Mouse (Mus musculus) heart, postnatal 36 days (tissue): ENCODE results near the gene Tcte1. TPM values are rescaled to one million over a fixed set of nuclear protein-coding genes. Genes with fewer than 3 reads are reported as not detected.
A peak's percentile ranks its signal among the peaks of the same experiment; 100 is the strongest.

Source experiments
- DNase-seq, 2 experiments: peaks; one replicate each; pipeline ENCODE4 v3.0.0; 2021 to 2022
- intact Hi-C: fragments of 180-260 bp; cut with DNase I; formaldehyde crosslinking; loops from one replicate; pipeline ENCODE4 v1.15.1; 2025
- total RNA-seq, 2 experiments: library from RNA; stranded (reverse); gene quantifications; 2 replicates each; pipeline ENCODE4 v1.2.3; 2021

Tcte1 gene
- total RNA-seq = not detected

GRCm38 (mm10) chr17:45523263-45523662, at the start of gene Tcte1:
Gene Tcte1 (plus strand): TSS chr17:45523434.
- intact Hi-C loops = no loop called here
- DNase-seq = no peak

GRCm38 (mm10) chr17:45473667-45474066, 49.6 kb upstream of the Tcte1 start:
- intact Hi-C loops = no loop called here
- no peak for DNase-seq

DNA sequence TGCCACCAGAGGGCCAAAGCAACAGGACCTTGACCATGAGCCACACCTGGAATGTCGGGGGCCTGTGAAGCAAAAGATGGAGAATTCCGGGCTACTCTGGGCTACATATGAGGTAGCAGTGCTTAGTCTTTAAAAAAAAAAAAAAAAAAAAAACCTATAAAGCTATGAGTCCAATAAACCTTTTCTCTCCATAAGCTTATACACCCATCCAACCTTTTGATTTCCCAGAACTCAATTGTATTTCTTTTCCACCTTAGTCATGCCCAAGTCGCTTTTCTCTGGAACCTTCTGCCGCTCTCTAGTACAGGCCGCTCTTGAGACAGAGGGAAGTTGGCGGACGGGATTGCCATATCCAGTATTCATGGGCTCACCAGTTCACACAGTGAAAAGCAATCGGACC, 49.1 kb upstream of the Tcte1 start:
- intact Hi-C loops = no loop called here
- no peak for DNase-seq

GRCm38 (mm10) chr17:45474669-45475465, 48.4 kb upstream of the Tcte1 start, which contains the start of gene Spats1:
Gene Spats1 (minus strand): TSS chr17:45475415.
- intact Hi-C loops = loop anchor here (5.0 kb wide), 1 partner anchor 167 kb away; no protein-coding TSS in a partner anchor
- peak; percentile 40 to 41 for DNase-seq

- peak; percentile 77 to 86 for DNase-seq
- intact Hi-C loops = loop anchor here (1.0 to 5.0 kb wide), 3 partner anchors 28 to 164 kb away; partner anchors contain the start of gene Aars2
Measured at GRCm38 (mm10) chr17:45478234-45478825, 44.9 kb upstream of the Tcte1 start.

DNA sequence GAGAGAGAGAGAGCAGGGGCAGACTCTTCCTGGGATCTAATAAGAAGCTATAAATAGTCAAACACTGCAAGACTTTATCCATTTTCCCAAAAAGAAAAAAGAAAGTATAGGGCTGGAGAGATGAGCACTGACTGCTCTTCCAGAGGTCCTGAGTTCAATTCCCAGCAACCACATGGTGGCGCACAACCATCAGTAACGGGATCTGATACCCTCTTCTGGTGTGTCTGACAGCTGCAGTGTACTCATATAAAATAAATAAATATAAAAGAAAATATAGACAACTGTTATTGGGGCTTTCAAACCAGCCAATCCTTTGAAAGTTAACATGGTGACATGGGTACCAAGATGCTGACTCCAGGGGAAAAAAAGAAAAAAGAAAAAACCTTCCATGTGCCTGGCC, 42.8 kb upstream of the Tcte1 start:
- intact Hi-C loops = no loop called here
- DNase-seq = no peak

- no peak for DNase-seq
- intact Hi-C loops = no loop called here
Measured at GRCm38 (mm10) chr17:45485581-45485980, 37.7 kb upstream of the Tcte1 start.

- no peak for DNase-seq
- intact Hi-C loops = no loop called here
Measured at GRCm38 (mm10) chr17:45487216-45487615, 36.0 kb upstream of the Tcte1 start.

DNA sequence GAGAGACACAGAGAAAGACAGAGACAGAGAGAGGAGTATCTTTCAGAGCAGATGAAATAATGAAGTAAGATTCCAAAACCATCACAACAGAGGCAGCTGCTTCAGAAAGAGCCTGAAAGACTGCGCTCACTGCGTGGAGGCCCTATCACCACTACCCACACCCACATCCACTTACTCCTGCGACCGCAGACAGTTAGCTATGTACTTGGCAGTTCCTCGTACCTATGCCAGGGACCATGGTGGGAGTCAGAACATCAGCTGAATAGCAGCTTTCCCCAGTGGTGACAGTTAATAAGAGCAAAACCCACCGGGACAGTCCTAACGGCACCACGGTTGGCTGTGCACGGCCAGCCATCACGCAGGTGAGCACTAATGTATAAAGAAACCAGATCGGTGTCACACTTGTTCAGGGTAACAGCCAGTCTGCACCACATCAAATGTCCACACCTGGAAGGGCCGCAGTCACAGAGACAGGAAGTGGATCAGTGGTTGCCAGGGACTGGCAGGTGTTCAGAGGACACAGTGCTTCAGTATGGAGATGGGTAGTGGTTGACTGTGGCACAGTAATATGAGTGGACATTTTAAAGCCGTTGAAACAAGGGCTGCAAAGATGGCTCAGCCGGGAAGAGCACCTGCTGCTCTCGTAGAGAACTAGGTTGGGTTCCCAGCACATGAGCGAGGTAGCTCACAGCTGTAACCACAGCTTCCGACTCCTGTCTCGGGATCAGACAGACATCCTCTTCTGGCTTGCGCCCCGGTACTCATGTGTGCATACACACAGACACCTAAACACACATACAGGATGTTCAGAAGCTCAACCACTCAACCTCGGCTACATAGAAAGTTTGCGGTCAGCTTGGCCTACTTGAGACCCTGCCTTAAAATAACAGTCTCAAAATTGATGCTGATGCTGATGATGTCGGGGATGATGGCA, 34.6 kb upstream of the Tcte1 start:
- DNase-seq = no peak
- intact Hi-C loops = no loop called here

DNA sequence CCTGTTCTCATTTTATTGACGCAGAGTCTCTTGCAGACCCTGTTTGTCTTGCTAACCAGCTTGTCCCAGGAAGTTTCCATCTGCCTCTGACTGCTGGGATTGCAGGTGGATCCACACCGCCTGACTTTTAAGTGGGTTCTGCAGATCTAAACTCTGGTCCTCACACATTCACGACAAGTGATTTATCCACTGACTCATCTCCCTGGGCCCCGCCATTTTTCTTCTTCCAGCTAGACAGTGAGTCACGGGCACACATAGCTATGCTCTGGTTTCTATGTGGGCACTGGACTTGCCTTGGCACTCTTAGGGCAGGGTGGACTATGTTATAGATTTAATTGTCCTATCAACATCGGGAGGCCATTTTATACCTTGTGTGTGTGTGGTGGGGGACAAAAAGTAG, 33.5 kb upstream of the Tcte1 start:
- no peak for DNase-seq
- intact Hi-C loops = no loop called here

- intact Hi-C loops = no loop called here
Measured at GRCm38 (mm10) chr17:45490532-45491154, 32.6 kb upstream of the Tcte1 start.

DNA sequence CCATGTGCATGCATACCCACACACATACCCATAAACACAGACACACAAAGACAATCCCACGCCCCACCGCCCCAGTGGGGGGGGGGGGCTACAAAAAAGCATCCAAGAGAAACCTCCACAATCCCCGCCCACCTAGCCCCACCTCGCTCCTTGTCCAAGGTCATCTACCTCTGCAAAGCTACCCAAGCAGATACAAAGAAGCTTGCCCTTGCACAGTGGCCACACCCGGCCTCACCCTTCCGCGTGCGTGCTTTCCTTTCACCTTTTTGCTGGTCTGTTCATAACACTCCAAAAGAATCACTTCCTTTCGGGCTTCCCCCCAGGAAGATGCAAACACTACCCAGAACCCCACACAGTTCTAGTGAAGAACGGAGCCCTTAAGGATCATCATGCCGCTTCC, 27.8 kb upstream of the Tcte1 start:
- DNase-seq = no peak
- intact Hi-C loops = no loop called here

More at GRCm38 (mm10) chr17:45490532-45491154, 32.6 kb upstream of the Tcte1 start:
- no peak for DNase-seq

- intact Hi-C loops = no loop called here
- no peak for DNase-seq
Measured at GRCm38 (mm10) chr17:45498397-45498796, 24.8 kb upstream of the Tcte1 start.

- intact Hi-C loops = no loop called here
Measured at GRCm38 (mm10) chr17:45499516-45499915, 23.7 kb upstream of the Tcte1 start.

GRCm38 (mm10) chr17:45500981-45501380, 22.3 kb upstream of the Tcte1 start:
- intact Hi-C loops = no loop called here
- DNase-seq = no peak

More at GRCm38 (mm10) chr17:45499516-45499915, 23.7 kb upstream of the Tcte1 start:
- DNase-seq = no peak

DNA sequence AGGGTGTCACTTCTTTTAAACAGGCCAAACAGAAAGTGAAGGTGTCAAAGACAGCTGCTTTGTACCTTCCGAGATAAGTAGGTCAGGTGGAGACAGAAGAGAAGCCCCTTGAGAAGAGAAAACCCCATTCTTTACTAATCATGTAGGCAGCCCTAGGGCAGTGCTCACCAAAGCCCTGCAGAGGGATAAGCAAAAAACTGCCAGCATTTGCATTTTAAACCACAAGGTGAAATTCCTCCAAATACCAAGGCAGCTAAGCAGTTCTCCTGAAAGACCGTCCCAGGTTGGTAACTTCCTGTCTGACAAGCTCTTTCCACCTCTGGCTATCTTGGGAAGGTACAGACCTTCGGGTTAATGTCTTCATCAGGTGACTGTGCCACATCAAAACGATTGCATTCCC, 20.9 kb upstream of the Tcte1 start:
- no peak for DNase-seq
- intact Hi-C loops = no loop called here

- intact Hi-C loops = no loop called here
- no peak for DNase-seq
Measured at GRCm38 (mm10) chr17:45503301-45503973, 19.8 kb upstream of the Tcte1 start.

DNA sequence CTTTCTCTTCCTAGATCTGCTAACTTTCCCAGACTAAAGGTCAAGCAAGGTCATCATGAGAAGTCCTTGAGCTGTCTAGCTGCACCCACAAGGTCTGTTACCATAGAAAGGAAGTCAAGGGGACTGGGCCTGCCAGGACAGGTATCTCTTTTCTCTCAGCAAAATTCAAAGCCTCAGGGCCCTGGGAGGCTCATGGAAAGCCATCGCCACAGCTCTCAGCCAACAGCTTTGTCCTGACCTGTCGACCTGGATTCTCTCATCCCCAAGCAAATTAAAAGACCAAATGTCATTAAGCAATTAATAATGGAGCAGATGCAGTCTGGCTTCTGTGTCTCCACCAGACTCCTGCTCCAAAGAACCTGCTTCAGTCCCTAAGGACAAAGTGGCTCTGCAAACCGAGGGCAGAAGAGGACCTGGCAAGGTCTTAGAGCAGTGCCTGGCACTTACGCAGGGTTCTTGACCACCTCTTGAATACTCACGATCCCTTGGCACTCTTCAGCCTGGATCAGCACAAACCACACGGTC, 17.2 kb upstream of the Tcte1 start:
- intact Hi-C loops = loop anchor here (2.0 kb wide), 1 partner anchor 27 kb away; no protein-coding TSS in a partner anchor
- DNase-seq = no peak

DNA sequence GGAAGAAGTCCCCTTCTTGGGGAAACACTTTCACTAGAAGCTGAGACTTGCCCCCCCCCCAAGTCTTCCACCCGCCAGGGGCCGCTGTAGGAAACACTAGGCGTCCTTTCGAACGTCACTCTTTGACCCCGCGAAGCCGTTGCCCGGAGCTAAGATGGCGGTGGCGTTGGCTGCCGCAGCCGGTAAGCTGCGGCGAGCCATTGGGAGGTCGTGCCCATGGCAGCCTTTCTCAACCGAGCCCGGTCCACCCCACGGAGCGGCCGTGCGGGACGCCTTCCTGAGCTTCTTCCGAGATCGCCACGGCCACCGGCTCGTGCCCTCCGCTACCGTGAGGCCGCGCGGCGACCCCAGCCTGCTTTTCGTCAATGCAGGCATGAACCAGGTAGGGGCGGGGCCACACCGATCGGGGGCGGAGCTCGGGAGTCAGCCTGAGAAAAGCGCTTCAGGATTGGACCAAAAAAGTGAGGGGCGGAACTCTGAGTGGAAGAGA, 16.5 kb upstream of the Tcte1 start, which contains the start of gene Aars2:
Gene Aars2 (plus strand): TSS at position 142 of the 490 bp plus-strand sequence.
- intact Hi-C loops = loop anchor here (2.0 kb wide), 1 partner anchor 28 kb away; no protein-coding TSS in a partner anchor
- DNase-seq = peak; percentile 97
